Mouse (Mus musculus) hindbrain, embryonic 13.5 days (tissue): ENCODE measurements at regions not wholly inside any gene's neighbourhood (a gene's known extent, or its start where the extent isn't known, plus 50 kb on each side); places are given as distances from the start of the nearest gene placed in this dataset.

Source experiments
- ATAC-seq: fragments of 200-750 bp; cut with Nextera tagmentation; 2 replicates; pipeline ENCODE4 v1.8.0; 2017; ENCODE audit warnings: moderate TSS enrichment; ENCODE audit not compliant: low FRiP score
- H3K27ac ChIP-seq: fragments of 300-500 bp; sonication (generic); 2 replicates; pipeline ENCODE4 v1.5.1; 2015; ENCODE audit warnings: inconsistent platforms, mild to moderate bottlenecking, moderate library complexity
- H3K27me3 ChIP-seq: fragments of 300-500 bp; sonication (generic); 2 replicates; pipeline ENCODE4 v1.6.1; 2015; ENCODE audit warnings: mild to moderate bottlenecking, inconsistent platforms
- H3K36me3 ChIP-seq: fragments of 300-500 bp; sonication (generic); 2 replicates; pipeline ENCODE4 v1.6.1; 2015; ENCODE audit warnings: mild to moderate bottlenecking, inconsistent platforms
- H3K4me1 ChIP-seq: fragments of 300-500 bp; sonication (generic); replicated peaks from 2 replicates; pipeline ENCODE4 v1.6.1; 2015; ENCODE audit warnings: inconsistent platforms
- H3K4me2 ChIP-seq: fragments of 300-500 bp; sonication (generic); 2 replicates; pipeline ENCODE4 v1.6.1; 2015; ENCODE audit warnings: inconsistent platforms, mild to moderate bottlenecking, moderate library complexity
- H3K4me3 ChIP-seq: fragments of 300-500 bp; sonication (generic); 2 replicates; pipeline ENCODE4 v1.5.1; 2015; ENCODE audit warnings: mild to moderate bottlenecking, inconsistent platforms
- H3K9ac ChIP-seq: fragments of 300-500 bp; sonication (generic); 2 replicates; pipeline ENCODE4 v1.6.1; 2015; ENCODE audit warnings: mild to moderate bottlenecking, inconsistent platforms
- H3K9me3 ChIP-seq: fragments of 300-500 bp; sonication (generic); 2 replicates; pipeline ENCODE4 v1.6.1; 2016; ENCODE audit warnings: inconsistent platforms
- WGBS: fragments of 180-500 bp; shearing (Covaris S2); methylation state at CpG from one replicate; pipeline ENCODE4 v1.1.7; 2015; 5-methylcytosine and 5-hydroxymethylcytosine counted together

- 92% methylated on average over 2 of the region's 2 CpGs for WGBS
- ATAC-seq: no peak
These were observed 334.3 kb upstream of the Robo1 start for GRCm38 (mm10) chr16:71973811-71974210.

DNA sequence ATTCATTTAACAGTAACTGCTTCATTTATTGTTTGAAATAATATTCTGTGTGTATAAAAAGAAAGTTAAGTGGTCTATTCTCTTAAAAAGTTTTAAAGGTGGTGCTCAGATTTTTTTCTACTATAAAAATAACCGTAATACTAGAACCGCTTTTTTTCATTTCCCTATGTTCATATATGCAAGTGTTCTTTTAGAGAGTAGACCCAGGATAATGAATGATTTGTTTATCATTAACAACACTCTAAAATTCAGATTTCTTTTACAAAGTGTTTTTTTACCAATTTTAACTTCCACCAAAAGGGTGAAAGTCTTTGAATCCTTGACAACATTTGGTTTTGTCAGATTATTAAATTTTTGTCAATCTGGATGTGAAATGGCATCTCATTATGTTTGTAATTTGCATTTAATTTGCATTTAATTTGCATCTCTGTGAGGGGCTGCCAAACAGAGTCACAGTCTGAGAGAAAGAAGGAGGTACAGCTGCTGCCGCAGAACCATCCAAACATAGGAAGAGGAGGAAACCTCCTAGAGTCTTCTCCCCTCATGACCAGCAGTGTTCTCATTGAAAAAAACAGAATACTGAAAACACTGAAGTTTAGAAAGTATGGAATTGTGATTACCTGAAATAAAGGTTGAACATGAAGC, 310.4 kb upstream of the Robo1 start:
- ATAC-seq: peak; percentile 69; the same call in 1 of the 2 replicates
- no peak overlapping the region for H3K4me3 ChIP-seq
- no peak overlapping the region for H3K9ac ChIP-seq
- no peak overlapping the region for H3K4me2 ChIP-seq
- H3K36me3 ChIP-seq: no peaks in the 10 kb centered on the region
- H3K4me1 ChIP-seq: no peaks in the 10 kb centered on the region
- H3K9me3 ChIP-seq: 0 out of 2 replicates have a peak, but pooled peaks cover 3% of the 10 kb centered on the region
- H3K27ac ChIP-seq: no peak overlapping the region
- WGBS: 69% methylated on average over 3 of the region's 3 CpGs
- no peaks in the 10 kb centered on the region for H3K27me3 ChIP-seq

More at GRCm38 (mm10) chr16:71973811-71974210, 334.3 kb upstream of the Robo1 start:
- no peaks in the 10 kb centered on the region for H3K27me3 ChIP-seq
- H3K4me1 ChIP-seq: no peaks in the 10 kb centered on the region
- H3K4me2 ChIP-seq: no peak overlapping the region
- no peaks in the 10 kb centered on the region for H3K9me3 ChIP-seq
- H3K27ac ChIP-seq: no peak overlapping the region
- no peak overlapping the region for H3K4me3 ChIP-seq
- H3K36me3 ChIP-seq: no peaks in the 10 kb centered on the region
- no peak overlapping the region for H3K9ac ChIP-seq

GRCm38 (mm10) chr16:72027404-72028215, 280.5 kb upstream of the Robo1 start:
- peak overlapping the region; percentile 93 for H3K27ac ChIP-seq
- H3K4me2 ChIP-seq: peak overlapping the region; percentile 80
- no peaks in the 10 kb centered on the region for H3K9me3 ChIP-seq
- peaks cover 13% of the 10 kb centered on the region; the same call in 1 of the 2 replicates for H3K4me1 ChIP-seq
- no peaks in the 10 kb centered on the region for H3K36me3 ChIP-seq
- no peaks in the 10 kb centered on the region for H3K27me3 ChIP-seq
- WGBS: 1% methylated on average over 27 of the region's 27 CpGs
- peak; percentile 85 for ATAC-seq
- peak overlapping the region; percentile 61 for H3K4me3 ChIP-seq
- H3K9ac ChIP-seq: peak overlapping the region; percentile 88

DNA sequence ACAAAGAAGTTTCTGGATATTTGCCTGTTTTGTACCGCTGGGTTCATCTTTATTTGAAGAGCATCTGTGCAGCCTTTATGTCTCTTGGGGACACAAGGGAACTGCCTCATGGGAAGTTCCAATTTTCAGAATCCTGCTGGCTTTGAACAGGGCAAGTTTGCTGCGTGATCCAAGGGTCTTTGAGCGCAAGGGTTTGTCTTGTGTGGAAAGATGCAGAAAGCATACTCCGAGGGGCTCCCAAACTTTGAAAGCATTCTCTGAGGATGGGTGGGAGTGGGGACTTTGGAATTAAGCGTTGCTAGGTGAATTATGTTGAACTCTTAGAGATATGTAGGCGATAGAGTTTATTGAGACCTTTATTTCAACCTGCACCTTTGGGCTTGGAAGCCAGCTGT, 279.9 kb upstream of the Robo1 start:
- peak overlapping the region; percentile 88 for H3K9ac ChIP-seq
- no peaks in the 10 kb centered on the region for H3K36me3 ChIP-seq
- peaks cover 13% of the 10 kb centered on the region; the same call in 1 of the 2 replicates for H3K4me1 ChIP-seq
- 3% methylated on average over 6 of the region's 6 CpGs for WGBS
- ATAC-seq: peak; percentile 9; the same call in 1 of the 2 replicates
- H3K27me3 ChIP-seq: no peaks in the 10 kb centered on the region
- peak overlapping the region; percentile 80 for H3K4me2 ChIP-seq
- H3K27ac ChIP-seq: peak overlapping the region; percentile 93
- H3K4me3 ChIP-seq: peak overlapping the region; percentile 61
- H3K9me3 ChIP-seq: no peaks in the 10 kb centered on the region

- peak; percentile 69 for ATAC-seq
- under 1% methylated on average over 18 of the region's 18 CpGs for WGBS
- Histone ChIP-seq H3K36me3 (no peaks in the 10 kb centered on the region), H3K4me2 (peak overlapping the region; percentile 80), H3K4me1 (peaks cover 13% of the 10 kb centered on the region; the same call in 1 of the 2 replicates), H3K4me3 (peak overlapping the region; percentile 61), H3K27ac (peak overlapping the region; percentile 93), H3K27me3 (no peaks in the 10 kb centered on the region), H3K9ac (peak overlapping the region; percentile 88), H3K9me3 (no peaks in the 10 kb centered on the region)
These were observed 279.3 kb upstream of the Robo1 start for GRCm38 (mm10) chr16:72028798-72029197.

DNA sequence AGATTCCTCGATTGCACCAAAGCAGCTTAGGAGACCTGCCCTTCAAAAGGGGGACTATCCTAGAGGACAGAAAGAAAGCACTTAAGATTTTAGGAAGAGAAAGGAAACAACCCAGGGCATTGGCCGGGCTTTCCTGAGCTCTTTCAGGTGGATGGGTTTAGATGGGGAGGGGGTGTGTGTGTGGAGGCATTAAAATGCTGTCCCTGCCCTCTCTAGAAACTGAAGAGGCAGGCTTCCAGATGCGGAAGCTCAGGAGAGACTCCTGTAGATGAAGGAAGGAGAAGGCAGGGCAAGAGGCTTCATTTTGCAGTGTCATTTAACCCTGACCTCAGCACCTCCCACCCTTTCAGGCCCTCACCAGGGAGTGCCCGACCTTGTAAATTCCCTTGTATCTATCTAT, 278.8 kb upstream of the Robo1 start:
- Histone ChIP-seq H3K9me3 (no peaks in the 10 kb centered on the region), H3K27ac (peak overlapping the region; percentile 93), H3K4me1 (peaks cover 13% of the 10 kb centered on the region; the same call in 1 of the 2 replicates), H3K27me3 (no peaks in the 10 kb centered on the region), H3K4me3 (peak overlapping the region; percentile 61), H3K4me2 (peak overlapping the region; percentile 80), H3K9ac (peak overlapping the region; percentile 88), H3K36me3 (no peaks in the 10 kb centered on the region)
- 0% methylated on average over 4 of the region's 4 CpGs for WGBS
- peak; percentile 46 for ATAC-seq

GRCm38 (mm10) chr16:72068254-72068653, 239.9 kb upstream of the Robo1 start:
- ATAC-seq: no peak
- H3K9me3 ChIP-seq: no peaks in the 10 kb centered on the region
- no peak overlapping the region for H3K27ac ChIP-seq
- H3K36me3 ChIP-seq: no peaks in the 10 kb centered on the region
- H3K9ac ChIP-seq: no peak overlapping the region
- no peak overlapping the region for H3K4me3 ChIP-seq
- H3K4me1 ChIP-seq: 0 out of 2 replicates have a peak, but pooled peaks cover 2% of the 10 kb centered on the region
- H3K4me2 ChIP-seq: no peak overlapping the region
- 34% methylated on average over 1 of the region's 1 CpGs for WGBS
- H3K27me3 ChIP-seq: no peaks in the 10 kb centered on the region

GRCm38 (mm10) chr16:72069581-72069980, 238.5 kb upstream of the Robo1 start:
- no peak for ATAC-seq
- Histone ChIP-seq H3K4me1 (0 out of 2 replicates have a peak, but pooled peaks cover 2% of the 10 kb centered on the region), H3K9ac (no peak overlapping the region), H3K9me3 (no peaks in the 10 kb centered on the region), H3K4me3 (no peak overlapping the region), H3K27me3 (no peaks in the 10 kb centered on the region), H3K27ac (no peak overlapping the region), H3K36me3 (no peaks in the 10 kb centered on the region), H3K4me2 (no peak overlapping the region)
- WGBS: 59% methylated on average over 2 of the region's 2 CpGs

GRCm38 (mm10) chr16:72071756-72072471, 236.2 kb upstream of the Robo1 start:
- no peak overlapping the region for H3K9ac ChIP-seq
- 0 out of 2 replicates have a peak, but pooled peaks cover 2% of the 10 kb centered on the region for H3K4me1 ChIP-seq
- WGBS: 38% methylated on average over 2 of the region's 2 CpGs
- no peak for ATAC-seq
- H3K4me3 ChIP-seq: no peak overlapping the region
- H3K27me3 ChIP-seq: no peaks in the 10 kb centered on the region
- no peaks in the 10 kb centered on the region for H3K36me3 ChIP-seq
- no peaks in the 10 kb centered on the region for H3K9me3 ChIP-seq
- H3K4me2 ChIP-seq: no peak overlapping the region
- H3K27ac ChIP-seq: no peak overlapping the region

DNA sequence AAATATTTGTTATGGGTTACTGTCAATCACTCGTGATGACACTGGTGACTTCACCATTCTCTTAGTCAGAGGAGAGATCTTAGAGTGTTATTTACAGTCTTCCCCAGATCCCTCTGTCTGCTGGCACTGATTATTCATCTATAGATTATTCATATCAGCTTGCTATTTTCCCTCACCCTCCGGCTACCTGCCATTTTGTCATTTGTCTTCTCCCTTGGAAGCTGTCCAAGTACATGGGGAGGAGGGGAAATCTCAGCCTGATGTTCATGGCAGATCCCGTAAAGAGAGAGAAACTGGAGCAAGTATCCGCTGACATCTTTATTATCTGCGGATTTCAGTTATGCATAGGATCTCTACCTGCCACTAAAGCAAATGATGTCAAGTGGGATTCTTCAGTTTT, 222.9 kb upstream of the Robo1 start:
- Histone ChIP-seq H3K27me3 (no peaks in the 10 kb centered on the region), H3K9me3 (no peaks in the 10 kb centered on the region), H3K9ac (no peak overlapping the region), H3K27ac (no peak overlapping the region), H3K4me3 (no peak overlapping the region), H3K4me1 (peaks cover 9% of the 10 kb centered on the region; the same call in 1 of the 2 replicates), H3K4me2 (no peak overlapping the region), H3K36me3 (no peaks in the 10 kb centered on the region)
- no peak for ATAC-seq
- 60% methylated on average over 5 of the region's 5 CpGs for WGBS

GRCm38 (mm10) chr16:72088053-72088452, 220.1 kb upstream of the Robo1 start:
- H3K9me3 ChIP-seq: no peaks in the 10 kb centered on the region
- H3K27ac ChIP-seq: peak overlapping the region; percentile 27; the same call in 1 of the 2 replicates
- H3K4me2 ChIP-seq: no peak overlapping the region
- no peak overlapping the region for H3K9ac ChIP-seq
- H3K36me3 ChIP-seq: no peaks in the 10 kb centered on the region
- H3K4me3 ChIP-seq: no peak overlapping the region
- WGBS: 67% methylated on average over 4 of the region's 4 CpGs
- peaks cover 9% of the 10 kb centered on the region; the same call in 1 of the 2 replicates for H3K4me1 ChIP-seq
- ATAC-seq: no peak
- no peaks in the 10 kb centered on the region for H3K27me3 ChIP-seq

DNA sequence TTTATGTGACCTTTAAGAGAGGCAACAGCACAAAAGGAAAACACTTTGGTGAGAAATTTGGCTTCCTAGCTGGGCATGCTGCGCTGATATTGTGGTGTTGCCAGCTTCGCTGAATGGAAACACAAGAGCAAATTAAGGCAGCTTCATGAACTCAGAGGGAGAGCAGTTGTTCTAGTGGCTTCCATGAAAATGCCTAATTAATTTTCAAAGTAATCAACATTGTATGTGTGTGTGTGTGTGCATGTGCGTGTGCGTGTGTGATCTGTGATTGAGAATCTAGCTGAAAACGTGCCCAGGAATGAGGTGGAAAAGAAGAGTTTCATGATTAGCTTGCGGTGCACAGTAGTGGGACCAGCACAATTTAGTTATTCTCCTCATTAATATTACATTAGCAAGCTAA, 219.2 kb upstream of the Robo1 start:
- ATAC-seq: peak; percentile 74
- 0 out of 2 replicates have a peak overlapping the region, but pooled peaks have one; percentile 1 for H3K27ac ChIP-seq
- H3K4me1 ChIP-seq: peaks cover 9% of the 10 kb centered on the region; the same call in 1 of the 2 replicates
- WGBS: 57% methylated on average over 6 of the region's 6 CpGs
- no peak overlapping the region for H3K4me3 ChIP-seq
- H3K4me2 ChIP-seq: no peak overlapping the region
- H3K9ac ChIP-seq: no peak overlapping the region
- no peaks in the 10 kb centered on the region for H3K9me3 ChIP-seq
- H3K27me3 ChIP-seq: no peaks in the 10 kb centered on the region
- no peaks in the 10 kb centered on the region for H3K36me3 ChIP-seq
